Mouse (Mus musculus): ENCODE results near the gene Cadps. TPM values are rescaled to one million over a fixed set of nuclear protein-coding genes. Genes with fewer than 3 reads are reported as not detected.
A peak's percentile ranks its signal among the peaks of the same experiment; 100 is the strongest.

Cadps gene
- total RNA-seq (2021): 10 to 100 TPM; 10.9 to 17.7 TPM
- long read RNA-seq, experiment 1, partial matches to known transcripts: 0 of 1 reads
- long read RNA-seq, experiment 1, other reads (novel, unspliced or antisense): 1 of 1 reads
- long read RNA-seq, experiment 2, partial matches to known transcripts: 0 of 4 reads
- long read RNA-seq, experiment 2, other reads (novel, unspliced or antisense): 4 of 4 reads

DNA sequence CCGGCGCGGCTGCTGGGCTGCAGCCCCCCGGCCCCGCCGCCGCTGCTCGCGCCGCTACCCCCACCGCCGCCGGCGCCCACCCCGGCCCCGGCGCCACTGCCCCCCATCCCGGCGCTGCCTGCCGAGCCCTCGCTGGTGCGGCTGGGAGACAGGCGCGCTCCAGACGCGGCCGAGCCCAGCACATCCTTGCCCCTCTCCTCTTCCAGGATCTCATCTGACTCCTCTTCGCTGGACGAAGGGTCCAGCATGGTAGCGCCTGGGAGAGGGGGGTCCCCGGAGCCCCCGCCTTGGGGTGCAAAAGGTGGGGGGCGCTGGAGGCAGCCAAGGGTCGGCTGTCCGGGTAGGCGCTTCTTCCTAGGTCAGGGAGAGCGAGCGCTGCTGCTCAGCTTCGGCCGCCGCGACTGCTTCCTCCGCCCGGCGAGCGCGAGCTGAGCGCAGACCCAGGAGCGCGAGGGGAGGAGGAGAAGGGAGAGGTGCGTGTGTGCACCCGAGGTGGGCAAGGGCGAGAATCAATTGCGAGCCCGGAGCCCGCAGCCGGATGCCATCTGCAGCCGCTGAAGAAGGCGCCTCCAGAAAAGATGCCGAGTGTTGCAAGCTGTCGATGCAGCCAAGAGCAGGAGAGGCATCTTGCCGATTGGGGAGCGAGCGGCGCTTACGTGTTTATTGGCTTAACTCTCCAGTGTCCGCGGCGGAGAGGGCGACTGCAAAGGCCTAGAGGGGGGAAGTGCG, at the start of gene Cadps:
Gene Cadps, minus strand, starts transcription at position 589 of the 729 bp plus-strand sequence.
- DNase-seq: peak; percentile 25

DNA sequence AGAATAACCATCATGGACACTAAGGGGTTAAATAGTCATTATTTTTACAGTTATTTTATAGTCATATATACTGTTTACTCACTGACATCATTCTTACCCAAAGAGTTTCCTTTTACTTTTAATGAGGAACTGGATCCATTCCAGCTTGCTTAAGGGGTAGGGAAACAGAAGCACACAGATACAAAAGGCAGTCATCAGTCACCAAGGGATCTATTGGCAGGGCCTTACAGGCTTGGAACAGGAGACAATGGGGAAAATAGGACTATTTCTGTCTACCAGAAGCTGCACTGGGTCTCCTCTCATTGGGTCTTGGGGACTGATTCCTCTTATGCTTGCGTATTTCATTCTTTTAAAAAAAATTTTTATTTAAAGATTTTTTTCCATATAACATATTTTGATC, 46.7 kb upstream of the Cadps start:
- no peak for DNase-seq

DNA sequence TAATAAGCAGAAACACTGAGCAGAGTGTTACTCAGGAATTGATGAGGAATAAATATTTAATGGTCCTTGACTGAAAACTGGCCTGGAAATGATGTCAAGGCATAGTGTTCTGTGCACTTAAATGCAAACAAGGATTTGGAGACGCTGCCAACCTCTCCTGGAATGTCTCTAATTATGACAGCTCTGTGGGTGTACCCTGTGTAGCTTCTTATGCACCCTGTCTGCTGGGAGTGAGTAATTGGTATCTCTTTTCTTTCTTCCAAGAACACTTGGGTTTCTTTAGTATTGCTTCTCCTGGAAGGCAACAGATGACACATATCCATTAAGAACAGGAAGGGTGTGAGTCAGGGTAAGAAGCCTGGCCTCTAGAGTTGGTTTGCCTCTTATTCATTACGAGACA, 42.4 kb upstream of the Cadps start:
- DNase-seq: no peak

DNA sequence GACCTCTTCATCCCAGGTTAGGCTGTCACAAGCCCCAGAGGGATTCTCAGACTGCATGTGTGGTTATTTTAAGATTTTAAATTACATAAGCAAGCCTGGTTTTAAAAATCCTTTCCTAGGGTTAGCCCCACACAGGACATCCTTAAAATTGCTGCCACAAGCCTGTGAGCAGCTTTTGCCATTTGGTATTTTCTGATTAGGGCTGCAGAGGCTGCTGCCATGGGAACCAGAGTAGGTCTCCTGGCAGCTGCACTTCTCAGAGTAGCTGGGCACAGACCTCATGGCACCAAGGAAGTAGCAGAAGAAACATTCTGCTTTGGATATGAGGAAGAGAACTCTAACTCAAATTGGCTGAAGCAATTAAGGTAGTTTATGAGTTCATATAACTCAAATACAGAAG, 21.0 kb upstream of the Cadps start:
- no peak for DNase-seq

DNA sequence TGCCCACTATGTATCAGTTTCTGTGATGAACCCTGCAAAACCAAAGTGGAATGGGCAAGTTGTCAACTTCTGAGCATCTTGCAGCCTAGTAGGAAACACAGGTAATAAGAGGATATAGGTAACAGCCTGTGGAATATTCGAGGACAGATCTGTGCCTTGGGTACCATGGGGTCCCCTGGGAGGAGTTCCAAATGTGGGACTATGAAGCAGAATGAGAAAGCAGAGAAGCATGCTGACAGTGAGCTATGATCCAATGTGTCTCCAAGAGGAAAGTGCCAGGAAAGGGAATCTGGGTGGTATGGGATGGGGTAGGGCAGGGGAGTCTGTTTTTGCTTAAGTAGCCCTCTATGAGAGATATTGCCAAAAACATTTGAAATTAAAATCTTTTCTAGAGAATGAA, 16.6 kb upstream of the Cadps start:
- no peak for DNase-seq

DNA sequence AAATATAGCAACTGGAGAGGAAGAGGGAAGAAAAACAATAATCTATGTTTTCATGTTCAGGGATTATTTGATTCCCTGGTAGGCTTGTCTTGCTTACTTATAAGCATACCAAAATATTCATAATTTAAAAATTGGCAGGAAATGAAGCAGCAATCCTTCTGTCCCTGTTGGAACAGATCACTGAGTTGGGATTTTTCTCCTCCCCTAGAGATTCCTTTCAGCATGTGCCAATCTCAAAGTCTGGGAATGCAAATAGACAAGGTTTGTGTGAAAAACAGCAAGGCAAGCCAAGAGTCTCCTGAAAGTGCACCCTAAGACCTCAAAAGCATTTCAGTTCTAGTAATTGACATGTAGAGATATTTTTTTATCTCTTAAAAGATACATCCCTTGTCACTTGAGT, 16.1 kb upstream of the Cadps start:
- no peak for DNase-seq

DNA sequence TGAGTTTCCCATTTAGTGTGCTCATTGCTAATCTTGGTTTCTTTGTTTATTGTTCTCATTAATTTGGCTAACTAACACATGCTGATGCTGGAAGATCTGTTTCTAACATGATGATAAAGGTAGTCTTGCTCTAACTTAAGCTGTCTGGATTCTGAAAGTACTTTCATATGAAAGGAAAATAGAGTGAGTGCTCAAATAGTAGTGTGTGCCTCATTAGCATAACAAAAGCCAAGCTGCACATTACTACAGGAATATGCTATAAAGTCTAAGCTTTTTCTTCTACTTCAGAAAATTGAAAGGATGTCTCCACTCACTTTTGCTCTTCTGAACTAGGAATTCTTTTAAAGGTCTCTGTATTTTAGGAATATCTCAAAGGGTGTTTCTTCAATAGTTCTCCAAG, 15.4 kb upstream of the Cadps start:
- no peak for DNase-seq

DNA sequence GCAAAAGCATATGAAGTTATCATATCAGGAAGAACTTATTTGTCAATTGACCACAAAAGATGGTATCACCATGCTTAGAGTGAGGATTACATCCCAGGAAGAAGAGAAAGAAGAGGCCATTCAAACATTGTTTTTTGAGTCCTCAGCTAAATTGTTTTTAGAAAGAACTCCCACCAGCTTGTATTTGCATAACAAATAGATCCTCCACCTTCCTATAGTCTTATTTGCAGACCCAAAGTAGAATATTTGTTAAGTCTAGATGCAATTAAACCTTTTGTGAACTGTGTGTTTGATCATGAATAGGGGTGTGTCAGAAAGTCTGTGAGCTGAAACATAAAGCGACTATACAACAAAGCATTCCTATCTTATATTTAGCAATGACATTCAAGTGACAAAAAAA, 15.0 kb upstream of the Cadps start:
- no peak for DNase-seq

DNA sequence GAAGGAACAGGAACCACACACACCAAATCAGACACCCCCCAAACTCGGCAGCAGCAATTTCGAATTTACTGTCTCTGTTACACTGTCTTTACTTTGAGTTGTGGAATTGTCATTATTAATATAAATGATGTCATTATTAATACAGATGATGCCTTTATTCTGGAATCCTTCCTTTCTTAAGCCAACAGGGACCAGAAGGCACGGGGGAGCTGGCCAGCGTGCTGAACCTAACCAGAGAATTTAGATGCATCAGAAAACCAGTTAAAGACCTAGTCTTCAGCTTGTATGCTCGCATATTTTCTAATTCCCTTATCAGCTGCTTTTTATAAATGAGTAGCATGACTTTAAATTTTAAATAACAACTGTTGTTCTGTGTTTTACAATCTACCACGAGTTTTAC, 902 bp upstream of the Cadps start:
- DNase-seq: peak; percentile 68

DNA sequence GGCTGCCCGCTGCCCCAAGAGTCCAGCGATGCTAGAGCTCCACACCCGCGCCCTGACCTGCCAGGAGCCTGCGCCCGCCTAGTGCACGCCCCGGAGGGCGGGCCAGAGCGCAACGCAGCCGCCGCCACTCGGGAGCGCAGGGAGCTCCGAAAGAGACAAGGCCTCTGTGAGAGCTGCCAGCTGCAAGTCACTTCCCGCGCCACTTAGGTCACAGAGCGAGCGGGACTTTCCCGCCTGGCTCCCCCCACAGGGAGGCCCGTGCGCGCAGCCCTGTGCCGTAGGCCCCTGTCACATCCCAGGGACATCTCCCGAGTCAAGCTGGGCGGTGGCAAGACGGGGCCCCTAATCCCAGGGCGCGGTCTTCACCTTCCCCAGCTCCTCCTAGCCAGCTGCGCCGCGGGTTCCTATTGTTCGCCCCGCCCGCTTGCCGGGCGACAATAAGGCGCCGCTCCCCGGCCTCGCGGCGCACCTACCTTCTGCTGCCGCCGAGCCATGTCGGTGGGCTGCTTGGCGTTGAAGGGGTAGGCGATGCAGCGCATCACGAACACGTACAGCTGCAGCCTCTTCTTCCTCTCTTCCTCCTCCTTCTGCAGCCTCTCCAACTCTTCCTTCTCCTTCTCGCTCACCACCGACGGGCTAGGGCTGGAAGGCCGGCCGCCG, 918 bp downstream of the Cadps start:
- peak; percentile 62 for DNase-seq

DNA sequence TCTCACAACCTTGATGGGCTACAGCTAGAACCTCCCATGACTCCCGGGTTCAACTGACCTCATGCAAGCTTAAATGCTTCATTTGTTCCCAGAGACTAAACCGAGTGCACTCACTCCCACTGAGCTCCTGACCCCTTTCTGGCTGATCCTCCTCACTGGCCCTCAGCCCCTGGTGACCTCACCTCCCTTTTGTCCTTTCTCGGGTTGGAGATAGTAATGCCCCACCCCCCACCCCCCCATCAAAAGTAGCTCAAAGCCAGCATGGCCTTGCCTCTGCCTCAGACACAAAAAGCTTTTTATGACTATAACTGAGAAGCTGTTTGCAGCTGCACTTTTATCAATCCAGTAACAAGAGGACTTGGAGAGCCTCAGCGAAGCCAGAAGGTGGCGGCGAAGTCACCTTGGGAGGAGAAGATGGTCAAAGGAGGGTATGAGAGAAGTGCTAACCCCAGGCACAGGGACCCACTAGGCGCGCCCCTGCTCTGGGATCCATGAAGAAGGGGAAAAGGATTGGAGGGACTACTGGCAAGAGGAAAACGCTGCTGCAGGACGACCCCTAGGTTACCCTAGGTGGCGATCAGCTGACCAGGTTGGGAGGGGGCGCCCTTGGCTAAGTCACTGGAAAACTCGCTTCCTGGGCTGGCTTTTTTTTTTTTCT, 1.6 kb downstream of the Cadps start:
- no peak for DNase-seq

DNA sequence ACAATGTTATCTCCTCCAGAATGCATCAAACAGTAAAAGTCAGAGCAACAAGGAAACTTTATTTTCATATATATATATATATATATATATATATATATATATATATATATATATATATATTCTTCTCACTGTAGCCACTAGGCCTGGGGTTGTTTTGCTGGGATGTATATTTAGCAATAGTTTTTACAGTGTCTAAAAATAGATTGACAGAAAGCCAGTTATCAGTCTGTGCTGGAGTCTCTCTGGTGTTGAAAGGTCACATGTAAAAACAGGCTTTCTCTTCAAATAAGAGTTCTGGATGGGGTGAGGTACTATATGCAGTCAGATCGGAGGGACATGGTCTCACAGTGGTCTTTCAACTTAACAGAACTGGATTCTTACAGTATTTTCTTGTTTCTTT, 2.7 kb downstream of the Cadps start:
- DNase-seq: no peak

DNA sequence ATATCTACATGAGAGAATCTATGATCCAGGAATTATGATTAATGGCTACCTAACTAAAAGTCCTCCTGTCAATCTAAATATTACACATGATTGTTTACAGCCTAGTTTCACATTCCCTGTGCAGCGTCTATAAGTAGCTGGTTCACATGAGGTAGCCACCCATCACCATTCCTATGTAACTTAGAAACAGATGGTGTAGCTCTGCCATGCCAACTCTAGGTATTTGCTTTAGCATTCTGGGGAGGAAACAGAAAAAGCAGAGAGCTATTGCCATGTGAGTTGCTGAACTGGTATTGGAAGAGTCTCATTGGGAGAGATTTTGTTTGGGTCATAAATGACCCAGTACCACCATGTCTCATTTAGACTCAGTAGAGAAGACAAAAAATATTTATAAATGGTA, 4.4 kb downstream of the Cadps start:
- no peak for DNase-seq

DNA sequence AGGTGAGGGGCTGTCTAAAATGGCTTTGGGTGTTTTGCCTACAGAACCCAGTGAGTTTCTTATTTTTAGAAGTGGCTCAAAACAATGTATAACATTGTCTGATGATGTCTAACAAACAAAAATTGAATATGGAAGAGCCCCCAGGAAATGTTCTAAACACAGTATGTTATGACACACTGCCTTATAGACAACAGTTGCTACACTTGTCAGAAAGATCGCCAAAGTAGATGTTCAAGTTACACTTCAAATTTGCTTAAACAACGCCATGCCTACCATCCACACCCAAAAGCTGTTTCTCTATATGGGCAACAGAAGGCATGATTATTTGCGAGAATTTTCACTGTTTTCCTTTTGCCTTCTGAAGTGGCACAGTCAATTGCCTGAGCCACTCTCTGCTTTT, 10.8 kb downstream of the Cadps start:
- no peak for DNase-seq

DNA sequence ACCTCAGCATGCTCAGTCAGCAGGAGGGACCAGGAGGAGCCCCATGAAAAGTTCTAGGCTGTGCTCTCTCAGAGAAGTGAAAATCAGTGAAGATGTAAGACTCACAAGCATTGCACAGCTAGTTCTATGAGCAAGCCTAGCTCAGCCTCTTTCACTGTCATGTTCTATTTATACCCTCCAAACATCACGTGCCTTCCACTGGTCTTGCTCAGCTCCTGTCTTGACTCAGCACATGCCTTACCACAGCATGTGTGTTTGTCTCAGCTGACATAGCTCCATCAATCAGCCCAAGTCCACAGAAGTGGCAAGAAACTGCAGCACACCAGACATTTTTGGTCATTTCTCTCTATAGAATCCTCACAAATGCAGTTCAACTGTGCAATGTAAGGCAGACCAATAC, 19.9 kb downstream of the Cadps start:
- no peak for DNase-seq

DNA sequence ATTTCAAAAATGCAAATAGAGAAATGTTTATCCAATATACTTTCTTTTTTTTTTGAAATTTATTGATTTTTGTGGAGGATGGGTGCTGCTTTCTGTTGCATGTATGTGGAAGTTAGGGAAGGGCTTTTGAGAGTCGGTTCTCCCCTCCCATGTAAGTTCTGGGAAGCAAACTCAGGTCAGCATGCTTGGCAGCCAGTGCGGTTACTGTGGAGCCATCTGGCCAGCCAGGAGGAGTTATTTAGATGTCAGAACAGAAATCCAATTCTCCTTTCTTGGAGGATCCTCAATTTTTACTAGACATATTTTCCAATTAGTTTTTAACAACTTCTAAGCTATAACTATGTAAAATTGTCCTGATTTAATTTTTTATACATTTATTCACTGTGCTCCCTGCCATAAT, 21.8 kb downstream of the Cadps start:
- no peak for DNase-seq

DNA sequence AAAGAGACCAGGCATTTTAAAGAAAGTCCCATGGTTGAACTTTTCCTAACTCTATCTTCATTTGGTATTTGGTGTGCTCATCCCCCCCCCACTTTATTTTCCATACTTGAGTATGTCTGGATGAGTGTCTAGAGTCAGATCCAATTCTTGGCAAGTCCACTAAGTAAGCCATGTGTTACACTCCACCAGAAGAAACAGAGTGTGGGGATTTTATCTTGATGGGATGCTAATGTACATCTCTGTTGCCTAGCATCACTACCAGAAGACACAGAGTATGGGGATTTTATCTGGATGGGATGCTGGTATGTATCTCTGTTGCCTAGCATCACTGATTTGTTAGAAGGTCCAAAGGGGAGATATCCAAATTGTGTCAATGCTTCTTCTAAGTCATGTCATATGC, 24.0 kb downstream of the Cadps start:
- no peak for DNase-seq

DNA sequence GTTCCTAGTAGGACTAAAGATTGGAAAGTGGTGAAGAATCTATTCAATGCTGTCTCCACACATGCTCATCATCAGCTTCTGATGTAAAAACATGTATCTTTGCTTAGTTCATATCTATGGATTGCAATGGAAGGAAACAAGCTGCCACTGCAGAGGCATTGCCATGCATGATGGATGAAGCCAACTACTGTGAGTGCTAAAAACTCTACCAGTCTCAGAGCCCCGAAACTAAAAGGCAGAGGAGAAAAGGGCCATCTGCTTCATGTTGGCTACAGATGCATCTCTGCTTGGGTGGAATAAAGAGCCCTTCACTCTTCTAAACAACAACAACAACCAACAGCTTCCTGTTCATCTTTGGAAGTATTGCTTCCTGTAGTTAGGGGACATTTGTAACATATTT, 38.6 kb downstream of the Cadps start:
- no peak for DNase-seq

DNA sequence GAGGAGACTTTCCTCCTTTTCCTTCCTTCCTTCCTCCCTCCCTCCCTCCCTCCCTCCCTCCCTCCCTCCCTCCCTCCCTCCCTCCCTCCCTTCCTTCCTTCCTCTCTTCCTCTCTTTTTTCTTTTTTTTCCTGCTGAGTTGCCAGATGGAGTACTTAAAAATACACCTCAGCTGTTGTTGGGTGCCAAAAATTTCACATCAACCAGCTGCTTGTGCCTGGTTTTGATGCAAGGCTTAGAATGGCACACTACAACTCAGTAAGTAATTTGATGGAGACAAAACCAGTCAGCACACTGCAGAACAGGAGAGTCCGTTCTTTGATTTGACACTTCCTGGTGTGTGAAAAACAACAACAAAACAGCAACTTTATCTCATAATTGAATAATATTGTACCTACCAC, 42.9 kb downstream of the Cadps start:
- no peak for DNase-seq

DNA sequence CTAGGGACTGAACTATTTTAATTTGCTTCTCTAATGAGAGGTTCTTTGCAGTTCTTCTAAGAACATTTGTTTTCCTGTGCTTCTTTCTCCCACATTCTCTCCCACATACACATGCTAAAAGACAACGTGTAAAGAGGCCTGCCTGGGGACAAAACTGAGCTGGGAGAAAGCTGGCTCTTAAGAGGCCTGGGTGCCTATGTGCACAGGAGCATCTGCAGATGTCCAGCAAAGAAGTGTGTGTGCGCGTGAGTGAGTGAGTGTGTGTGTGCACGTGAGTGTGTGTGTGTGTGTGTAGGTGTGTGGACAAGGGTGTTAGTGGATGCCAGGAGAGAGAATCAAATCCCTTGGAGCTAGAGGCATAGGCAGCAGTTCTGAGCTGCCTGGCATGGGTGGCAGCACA, 44.9 kb downstream of the Cadps start:
- DNase-seq: no peak

DNA sequence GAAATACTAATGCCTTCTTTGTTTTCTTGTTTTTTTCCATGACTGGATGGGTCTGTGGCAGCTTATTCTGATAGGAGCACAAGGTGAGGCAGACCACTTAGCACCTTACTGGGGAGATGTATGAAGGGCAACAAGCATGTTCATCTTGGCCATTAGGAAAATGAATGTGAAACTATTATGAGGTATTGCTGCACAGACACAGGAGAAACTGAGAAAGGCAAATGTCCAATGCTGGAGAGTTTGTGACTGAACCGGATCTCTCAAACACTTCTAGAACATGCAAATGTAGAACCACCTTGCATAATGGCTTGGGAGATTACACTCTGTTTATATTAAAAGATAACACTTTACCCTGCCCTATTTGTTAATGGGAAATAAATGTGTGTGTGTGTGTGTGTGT, 54.0 kb downstream of the Cadps start:
- DNase-seq: no peak

DNA sequence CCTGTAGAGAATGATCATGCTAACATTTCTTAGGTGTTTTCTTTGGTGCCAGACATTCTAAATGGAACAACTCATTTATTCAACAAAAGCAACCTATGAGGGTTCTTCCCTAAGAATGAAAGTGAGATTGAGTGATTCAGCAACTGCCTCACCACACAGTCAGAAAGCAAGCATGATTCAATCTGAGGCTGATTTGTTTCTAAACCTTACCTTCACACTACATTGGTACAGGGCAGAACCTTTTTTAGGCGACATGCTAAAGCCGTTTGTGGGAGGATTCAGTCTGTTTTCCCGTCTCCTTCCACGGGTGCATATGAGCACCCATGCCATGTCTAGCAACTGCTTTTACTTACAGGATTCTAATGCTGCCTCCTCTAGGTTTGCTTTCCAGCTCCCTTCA, 69.6 kb downstream of the Cadps start:
- no peak for DNase-seq

DNA sequence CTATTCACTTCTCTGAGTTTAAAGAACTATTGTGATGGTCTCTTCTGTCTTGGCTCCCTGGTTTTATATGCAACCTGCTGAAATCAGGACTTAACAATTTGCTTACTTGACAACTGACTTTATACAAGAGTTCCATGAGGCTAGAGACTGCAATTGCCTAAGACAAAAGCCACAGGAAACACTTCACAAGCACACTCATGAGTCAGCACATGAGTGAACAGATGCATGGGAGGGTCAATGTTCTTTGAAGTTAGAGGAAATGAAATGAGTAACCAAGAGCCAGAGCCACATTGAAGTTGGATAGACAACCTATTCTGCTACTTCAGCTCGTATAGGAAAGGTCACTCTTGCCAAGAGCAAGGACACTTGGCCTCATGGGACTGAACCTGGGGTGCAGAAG, 71.1 kb downstream of the Cadps start:
- DNase-seq: no peak
